Comparison of ENCODE assay signal across 24 mouse cellular contexts in the genomic region with DNA sequence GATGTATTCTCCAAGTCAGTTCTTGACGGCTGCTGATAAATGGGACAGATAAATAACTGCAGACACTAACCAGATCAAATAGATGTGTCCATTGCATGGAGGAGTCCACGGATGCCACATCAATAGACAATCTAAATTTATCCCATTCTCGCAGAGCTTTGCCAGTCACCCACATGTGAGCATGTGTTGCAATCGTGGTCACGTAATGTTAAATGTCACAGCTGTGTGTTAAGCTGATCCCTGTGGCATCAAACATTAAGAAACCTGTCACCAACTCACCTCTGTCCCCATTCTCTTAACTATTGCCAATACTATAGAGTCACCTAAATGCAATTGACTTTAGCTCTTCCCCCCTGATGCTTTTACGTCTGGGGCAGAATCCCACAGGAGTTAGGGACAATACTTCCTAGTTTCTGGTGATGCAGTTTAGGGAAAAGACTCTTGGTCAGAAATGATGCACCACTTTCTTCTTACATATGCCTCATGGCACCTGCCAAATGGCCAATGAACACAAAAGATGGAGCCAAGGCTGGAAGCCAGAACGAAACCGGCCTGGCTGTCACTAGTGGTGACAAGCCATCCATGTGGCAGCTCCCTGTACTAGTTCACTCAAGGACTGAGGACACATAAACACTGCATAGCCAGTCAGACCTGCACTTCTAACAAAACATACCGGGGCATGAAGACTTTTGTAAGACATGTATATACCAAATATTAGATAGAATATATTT.
DNase-seq lines count a peak whose midpoint lies in the region; ATAC-seq and TF ChIP-seq lines count a peak whose summit lies in the region.
"Had no signal": no experiment of that assay in that cellular context is flagged by ENCODE, and none has a peak within 500 bp of the region (broad histone marks: within the 10 kb centered on the region; RNA-seq: fewer than 3 reads in every experiment).

No protein-coding gene starts in this region.

- intact Hi-C loops in heart, postnatal 25 days (cut with DNase I) = no loop called here

- no peak for ATAC-seq in hindbrain, embryonic 14.5 days (ENCODE audit: low FRiP score)
- ATAC-seq: CD4-positive, CD25-positive, alpha-beta regulatory T cell, adult 4 months; forebrain, embryonic 15.5 days; intestine, embryonic 16.5 days had no signal

- 72% methylated on average over 9 of the region's 9 CpGs for WGBS in heart, embryonic 10.5 days
- 87% methylated on average over 9 of the region's 9 CpGs for WGBS in hindbrain, embryonic 14.5 days

- H3K4me1 ChIP-seq in heart, embryonic 10.5 days = peaks cover 8% of the 10 kb centered on the region; the same call in 1 of the 2 replicates
- H3K4me1 ChIP-seq in brown adipose tissue, adult 24 weeks (ENCODE audit: control insufficient read depth, insufficient read depth, insufficient read length, low read length) = peaks cover 2% of the 10 kb centered on the region
- H3K4me1 ChIP-seq in hindbrain, embryonic 14.5 days (replicated peaks; ENCODE audit: control insufficient read depth, insufficient read depth, low read length) = no peaks in the 10 kb centered on the region
- H3K4me1 ChIP-seq: embryonic facial prominence, embryonic 15.5 days; forebrain, embryonic 15.5 days; hindbrain, embryonic 10.5 days; hindbrain, embryonic 15.5 days had no signal

- no peak overlapping the region for H3ac ChIP-seq in myocyte (ENCODE audit: control insufficient read depth, insufficient read length)

- TF ChIP-seq POLR2A in myocyte (IDR thresholded peaks at IDR 0.05; ENCODE audit: insufficient read length, low read depth) = no peak

- no peaks in the 10 kb centered on the region for H3K79me2 ChIP-seq in myocyte (ENCODE audit: control insufficient read depth, insufficient read depth)

- H3K4me2 ChIP-seq in myocyte (ENCODE audit: low read depth) = no peak overlapping the region
- H3K4me2 ChIP-seq in hindbrain, embryonic 14.5 days (replicated peaks) = no peak overlapping the region
- H3K4me2 ChIP-seq: embryonic facial prominence, embryonic 15.5 days; forebrain, embryonic 15.5 days; heart, embryonic 11.5 days; heart, embryonic 15.5 days; hindbrain, embryonic 15.5 days had no signal

- H3K4me3 ChIP-seq in heart, embryonic 10.5 days = no peak overlapping the region
- no peak overlapping the region for H3K4me3 ChIP-seq in brown adipose tissue, adult 24 weeks (ENCODE audit: insufficient read depth, low read depth, low read length)
- H3K4me3 ChIP-seq in myocyte = no peak overlapping the region
- no peak overlapping the region for H3K4me3 ChIP-seq in hindbrain, embryonic 14.5 days (replicated peaks; ENCODE audit: low read length)
- H3K4me3 ChIP-seq: embryonic facial prominence, embryonic 15.5 days; erythroblast, embryonic 14.5 days; forebrain, embryonic 15.5 days; heart, embryonic 15.5 days; hindbrain, embryonic 10.5 days; hindbrain, embryonic 15.5 days had no signal

- H3K27ac ChIP-seq in heart, embryonic 10.5 days = no peak overlapping the region
- peak overlapping the region; percentile 89 for H3K27ac ChIP-seq in brown adipose tissue, adult 24 weeks (replicated peaks; ENCODE audit: low read depth, low read length)
- no peak overlapping the region for H3K27ac ChIP-seq in hindbrain, embryonic 14.5 days
- H3K27ac ChIP-seq: embryonic facial prominence, embryonic 15.5 days; forebrain, embryonic 15.5 days; heart, embryonic 15.5 days; hindbrain, embryonic 10.5 days; hindbrain, embryonic 15.5 days had no signal

- no peaks in the 10 kb centered on the region for H3K9me3 ChIP-seq in heart, embryonic 10.5 days
- H3K9me3 ChIP-seq in hindbrain, embryonic 14.5 days (ENCODE audit: control insufficient read depth, low read length) = no peaks in the 10 kb centered on the region
- H3K9me3 ChIP-seq: embryonic facial prominence, embryonic 15.5 days; forebrain, embryonic 15.5 days; heart, embryonic 15.5 days; hindbrain, embryonic 10.5 days; hindbrain, embryonic 15.5 days had no signal

- H3K9ac ChIP-seq in hindbrain, embryonic 14.5 days = no peak overlapping the region
- H3K9ac ChIP-seq: embryonic facial prominence, embryonic 15.5 days; forebrain, embryonic 15.5 days; heart, embryonic 15.5 days; hindbrain, embryonic 15.5 days had no signal

- peak; percentile 6 for DNase-seq in adrenal gland, postnatal 25 days
- no peak for DNase-seq in adrenal gland, postnatal 14 days
- DNase-seq in heart, embryonic 10.5 days (ENCODE audit: low spot score) = peak; percentile 58
- no peak for DNase-seq in heart, postnatal 25 days (ENCODE audit: low spot score)
- no peak for DNase-seq in hindbrain, embryonic 14.5 days (ENCODE audit: low spot score)
- DNase-seq: adrenal gland, adult 8-10 months; B cell, adult 2 months; cerebellum, adult 9-10 months; embryo, embryonic 11 days; gastrocnemius, postnatal 36 days; heart, adult 18-20 months; heart, postnatal 14 days had no signal

- H3K36me3 ChIP-seq in heart, embryonic 10.5 days = no peaks in the 10 kb centered on the region
- H3K36me3 ChIP-seq in myocyte (ENCODE audit: control insufficient read depth, insufficient read depth) = no peaks in the 10 kb centered on the region
- H3K36me3 ChIP-seq in hindbrain, embryonic 14.5 days (replicated peaks; ENCODE audit: control insufficient read depth, insufficient read depth) = no peaks in the 10 kb centered on the region
- H3K36me3 ChIP-seq: embryonic facial prominence, embryonic 15.5 days; forebrain, embryonic 15.5 days; G1E; heart, embryonic 15.5 days; hindbrain, embryonic 10.5 days; hindbrain, embryonic 15.5 days had no signal

- H3K27me3 ChIP-seq in heart, embryonic 10.5 days (ENCODE audit: insufficient read depth, poor library complexity, severe bottlenecking) = no peaks in the 10 kb centered on the region
- no peaks in the 10 kb centered on the region for H3K27me3 ChIP-seq in myocyte (ENCODE audit: control insufficient read depth, insufficient read depth, insufficient read length)
- H3K27me3 ChIP-seq in hindbrain, embryonic 14.5 days (ENCODE audit: control insufficient read depth, insufficient read depth, low read length) = no peaks in the 10 kb centered on the region
- H3K27me3 ChIP-seq: embryonic facial prominence, embryonic 15.5 days; forebrain, embryonic 15.5 days; heart, embryonic 15.5 days; hindbrain, embryonic 15.5 days had no signal

TF ChIP-seq in myocyte, 11 proteins besides CTCF, POLR2A, EP300 and RAD21:
- TF ChIP-seq MYOG (IDR thresholded peaks at IDR 0.05; ENCODE audit: control insufficient read depth in 1 of 3, insufficient read depth in 1 of 3, insufficient read length in 2 of 3, low read depth in 2 of 3) (peak in 1 of 3 experiments; percentile 61), CEBPB (IDR thresholded peaks at IDR 0.05; ENCODE audit: insufficient read depth, poor library complexity, severe bottlenecking) (peak; percentile 90), POLR2AphosphoS2 (IDR thresholded peaks at IDR 0.05; ENCODE audit: insufficient read length, low read depth) (no peak), TCF3 (IDR thresholded peaks at IDR 0.05; ENCODE audit: insufficient read length, low read depth) (peak; percentile 54), E2F4 (IDR thresholded peaks at IDR 0.05; ENCODE audit: insufficient read depth) (no peak), MYOD1 (IDR thresholded peaks at IDR 0.05; ENCODE audit: control insufficient read depth in 1 of 3, insufficient read length in 2 of 3, low read depth in 2 of 3) (peak in 1 of 3 experiments; percentile 74)

Comparison
In these comparisons a context has a peak if more than half of its experiments do, and no peak if none do; other contexts are left out.
1. DNase-seq: peak in adrenal gland, postnatal 25 days (single experiment) and heart, embryonic 10.5 days (single experiment); none in adrenal gland, postnatal 14 days (single experiment), heart, postnatal 25 days (single experiment) and hindbrain, embryonic 14.5 days (single experiment).